Mouse (Mus musculus) frontal cortex, adult (tissue): ENCODE data around the gene Kcng1.

Source experiments
- ATAC-seq: cut with Nextera tagmentation; 2 replicates; pipeline ENCODE4 v1.9.2; 2017; ENCODE audit warnings: mild to moderate bottlenecking, moderate library complexity, mixed read lengths; ENCODE audit not compliant: low TSS enrichment

Kcng1 gene

GRCm38 (mm10) chr2:168281582-168281981 lies at the start of gene Kcng1:
Gene Kcng1 (minus strand): TSS chr2:168281736.
- no peak for ATAC-seq

- peak; percentile 94 for ATAC-seq
Observed at GRCm38 (mm10) chr2:168330421-168331070, 49.0 kb upstream of the Kcng1 start.

GRCm38 (mm10) chr2:168321716-168322374 lies 40.3 kb upstream of the Kcng1 start:
- no peak for ATAC-seq

GRCm38 (mm10) chr2:168320388-168321182 lies 39.0 kb upstream of the Kcng1 start:
- ATAC-seq, result no peak

- ATAC-seq, result no peak
Observed at GRCm38 (mm10) chr2:168314646-168315446, 33.3 kb upstream of the Kcng1 start.

- ATAC-seq, result peak; percentile 52; the same call in 1 of the 2 replicates
Observed at GRCm38 (mm10) chr2:168312504-168312903, 31.0 kb upstream of the Kcng1 start.

- no peak for ATAC-seq
Observed at GRCm38 (mm10) chr2:168311006-168311405, 29.5 kb upstream of the Kcng1 start.

- no peak for ATAC-seq
Observed at GRCm38 (mm10) chr2:168308916-168309315, 27.4 kb upstream of the Kcng1 start.

- ATAC-seq, result peak; percentile 70; the same call in 1 of the 2 replicates
Observed at GRCm38 (mm10) chr2:168299650-168300049, 18.1 kb upstream of the Kcng1 start.

- ATAC-seq, result no peak
Observed at GRCm38 (mm10) chr2:168296530-168296929, 15.0 kb upstream of the Kcng1 start.

GRCm38 (mm10) chr2:168292521-168292920 lies 11.0 kb upstream of the Kcng1 start:
- ATAC-seq, result no peak

GRCm38 (mm10) chr2:168292041-168292440 lies 10.5 kb upstream of the Kcng1 start:
- no peak for ATAC-seq

- no peak for ATAC-seq
Observed at GRCm38 (mm10) chr2:168289851-168290250, 8.3 kb upstream of the Kcng1 start.

GRCm38 (mm10) chr2:168289016-168289415 lies 7.5 kb upstream of the Kcng1 start:
- ATAC-seq, result no peak

- ATAC-seq, result no peak
Observed at GRCm38 (mm10) chr2:168286987-168287386, 5.5 kb upstream of the Kcng1 start.

- ATAC-seq, result no peak
Observed at GRCm38 (mm10) chr2:168285143-168285542, 3.6 kb upstream of the Kcng1 start.

- ATAC-seq, result no peak
Observed at GRCm38 (mm10) chr2:168280729-168281581, 581 bp downstream of the Kcng1 start.

- ATAC-seq, result peak; percentile 64
Observed at GRCm38 (mm10) chr2:168274374-168274935, 7.1 kb downstream of the Kcng1 start.

- ATAC-seq, result no peak
Observed at GRCm38 (mm10) chr2:168273387-168273786, 8.1 kb downstream of the Kcng1 start.

- no peak for ATAC-seq
Observed at GRCm38 (mm10) chr2:168268033-168268432, 13.5 kb downstream of the Kcng1 start.
